Mouse (Mus musculus) testis, adult 2 months (tissue): ENCODE results near the gene Col4a3.

Source experiments
- CTCF ChIP-seq: fragments of 200-500 bp; IDR thresholded peaks from 2 replicates; pipeline ENCODE4 v1.5.1; 2012; ENCODE audit warnings: low read depth, mild to moderate bottlenecking, inconsistent platforms, low read length, moderate library complexity; ENCODE audit not compliant: control insufficient read depth, insufficient read depth, insufficient replicate concordance
- POLR2A ChIP-seq: fragments of 200-500 bp; IDR thresholded peaks from 2 replicates; pipeline ENCODE4 v1.6.1; 2012; ENCODE audit warnings: low read depth, mild to moderate bottlenecking, inconsistent platforms, low read length, moderate library complexity; ENCODE audit not compliant: control insufficient read depth

DNA sequence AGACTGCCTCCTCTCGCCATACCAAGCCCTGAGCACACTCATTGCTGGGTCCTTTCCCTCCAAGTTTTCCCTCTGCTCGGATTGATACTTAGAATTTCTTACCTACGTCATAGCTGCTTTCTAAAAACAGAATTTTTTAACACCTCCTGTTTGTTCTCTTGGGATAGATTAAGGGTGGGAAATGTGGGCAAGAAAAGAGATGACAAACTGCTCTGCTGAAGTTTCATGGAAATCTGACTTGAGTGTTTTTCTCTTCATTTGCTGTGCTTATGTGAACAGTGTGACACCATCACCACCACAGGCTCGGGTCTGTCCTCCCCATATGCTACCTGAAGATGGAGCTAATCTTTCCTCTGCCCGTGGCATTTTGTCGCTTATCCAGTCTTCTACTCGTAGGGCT lies 154.8 kb downstream of the Col4a3 start:
- TF ChIP-seq CTCF (no peak), POLR2A (no peak)
